Mouse (Mus musculus): ENCODE measurements at regions not wholly inside any gene's neighbourhood (a gene's known extent, or its start where the extent isn't known, plus 50 kb on each side); places are given as distances from the start of the nearest gene placed in this dataset.

- ATAC-seq (replicated peaks; ENCODE audit: poor library complexity, severe bottlenecking), result no peak
Observed at GRCm38 (mm10) chr10:125861734-125862133, 104.2 kb upstream of the Lrig3 start.

GRCm38 (mm10) chr10:125866346-125866745, 99.6 kb upstream of the Lrig3 start:
- no peak for ATAC-seq (replicated peaks; ENCODE audit: poor library complexity, severe bottlenecking)

- ATAC-seq (replicated peaks; ENCODE audit: poor library complexity, severe bottlenecking), result no peak
Observed at GRCm38 (mm10) chr10:125884563-125884962, 81.4 kb upstream of the Lrig3 start.

GRCm38 (mm10) chr10:125885796-125886195, 80.2 kb upstream of the Lrig3 start:
- no peak for ATAC-seq (replicated peaks; ENCODE audit: poor library complexity, severe bottlenecking)

GRCm38 (mm10) chr10:125892122-125892521, 73.8 kb upstream of the Lrig3 start:
- no peak for ATAC-seq (replicated peaks; ENCODE audit: poor library complexity, severe bottlenecking)

GRCm38 (mm10) chr10:125895744-125896482, 70.1 kb upstream of the Lrig3 start:
- ATAC-seq (replicated peaks; ENCODE audit: poor library complexity, severe bottlenecking), result no peak

GRCm38 (mm10) chr10:125896646-125897045, 69.3 kb upstream of the Lrig3 start:
- no peak for ATAC-seq (replicated peaks; ENCODE audit: poor library complexity, severe bottlenecking)

- ATAC-seq (replicated peaks; ENCODE audit: poor library complexity, severe bottlenecking), result no peak
Observed at GRCm38 (mm10) chr10:125899504-125899903, 66.5 kb upstream of the Lrig3 start.

- peak; percentile 98 for ATAC-seq (replicated peaks; ENCODE audit: poor library complexity, severe bottlenecking)
Observed at GRCm38 (mm10) chr10:125900562-125900961, 65.4 kb upstream of the Lrig3 start.

GRCm38 (mm10) chr10:125902668-125903067, 63.3 kb upstream of the Lrig3 start:
- no peak for ATAC-seq (replicated peaks; ENCODE audit: poor library complexity, severe bottlenecking)

GRCm38 (mm10) chr10:125912207-125912606, 53.8 kb upstream of the Lrig3 start:
- no peak for ATAC-seq (replicated peaks; ENCODE audit: poor library complexity, severe bottlenecking)

Measured in granulocyte monocyte progenitor cell, adult 5-6 weeks (primary cell).